Mouse (Mus musculus) layer of hippocampus, adult 2 months (tissue): ENCODE measurements at regions not wholly inside any gene's neighbourhood (a gene's known extent, or its start where the extent isn't known, plus 50 kb on each side); places are given as distances from the start of the nearest gene placed in this dataset.

Experiments
- DNase-seq, 2 experiments: peaks; one replicate each; pipeline ENCODE4 v3.0.0; 2022; ENCODE audit warnings: low spot score in 2 of 2
- H3K27ac ChIP-seq: fragments of 200-600 bp; 2 replicates; pipeline ENCODE4 v1.8.1; 2022
- H3K4me3 ChIP-seq: fragments of 200-600 bp; 2 replicates; pipeline ENCODE4 v1.8.1; 2022; ENCODE audit warnings: mild to moderate bottlenecking
- CTCF ChIP-seq: fragments of 200-600 bp; conservative IDR thresholded peaks from 2 replicates; pipeline ENCODE4 v1.8.1; 2022; ENCODE audit warnings: antibody characterized with exemption, mild to moderate bottlenecking, moderate library complexity

DNA sequence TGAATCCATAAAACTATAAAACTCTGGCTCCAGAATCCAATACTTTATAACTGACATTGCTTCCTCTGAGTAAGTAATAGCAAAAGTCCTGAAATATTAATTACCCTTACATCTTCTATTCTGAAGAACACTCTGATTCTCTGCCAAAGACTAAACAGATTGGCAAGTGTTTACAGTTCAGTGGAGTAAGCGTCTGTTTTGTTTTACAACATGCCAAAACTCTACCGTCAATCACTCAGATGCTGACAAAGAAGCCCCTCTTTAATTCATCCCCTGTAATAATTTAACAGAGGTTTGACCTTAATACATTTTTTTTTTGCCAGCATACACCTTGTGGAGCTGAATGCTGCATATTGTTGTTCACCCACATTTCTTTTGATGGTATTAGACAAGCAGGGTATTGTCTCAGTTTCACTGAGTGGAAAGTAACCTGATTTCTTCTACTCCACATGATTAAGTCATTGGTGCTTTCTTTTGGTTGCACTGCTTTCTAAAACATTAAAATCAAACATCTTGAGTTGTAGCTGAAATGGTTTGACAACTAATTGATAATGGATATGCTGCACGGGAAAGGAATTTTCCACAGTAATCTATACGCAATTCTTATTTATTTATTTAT, 796.2 kb upstream of the Sel1l start:
- Histone ChIP-seq H3K4me3 (no peak overlapping the region), H3K27ac (no peak overlapping the region)
- TF ChIP-seq CTCF: no peak
- DNase-seq: no peak

DNA sequence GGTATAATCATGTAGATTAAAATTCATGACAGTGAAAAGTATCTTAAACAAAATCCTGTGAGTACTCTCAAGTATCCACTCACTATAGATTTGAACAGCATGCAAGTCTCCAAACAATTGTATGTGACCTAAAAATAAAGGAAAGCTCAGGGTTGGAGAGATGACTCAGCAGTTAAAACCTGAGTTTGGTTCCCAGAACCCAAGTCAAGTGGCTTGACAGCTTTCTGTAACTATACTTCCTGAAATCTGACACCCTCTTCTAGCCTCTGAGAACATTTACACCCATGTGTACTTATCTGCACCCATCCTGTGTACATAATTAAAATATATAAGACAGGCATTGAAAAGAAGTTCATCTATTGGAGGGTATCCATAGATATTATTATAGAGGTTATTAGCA, 770.2 kb upstream of the Sel1l start:
- H3K4me3 ChIP-seq: no peak overlapping the region
- no peak for DNase-seq
- no peak for TF ChIP-seq CTCF

DNA sequence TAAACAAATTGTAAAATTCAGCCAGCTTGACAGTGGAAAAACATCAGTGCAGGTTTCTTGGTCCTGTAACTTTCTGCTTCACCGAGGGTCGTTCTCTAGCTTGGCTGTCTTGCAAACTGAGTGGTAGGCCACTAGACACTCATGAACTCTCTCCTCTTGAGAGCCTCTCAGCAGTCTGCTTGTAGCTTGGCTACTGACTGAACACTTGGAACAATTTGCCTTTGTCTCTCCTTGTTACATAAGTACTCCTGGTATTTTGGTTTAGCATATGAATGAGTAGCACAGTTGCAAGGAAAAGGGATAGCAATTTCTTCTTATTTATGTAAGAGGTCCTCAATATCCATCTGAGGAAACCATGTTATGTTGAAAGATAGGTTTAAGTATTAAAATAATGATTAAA, 769.6 kb upstream of the Sel1l start:
- no peak overlapping the region for H3K4me3 ChIP-seq
- no peak for TF ChIP-seq CTCF
- H3K27ac ChIP-seq: 0 out of 2 replicates have a peak overlapping the region, but pooled peaks have one; percentile 10
- DNase-seq: no peak

More for the DNA sequence above, 770.2 kb upstream of the Sel1l start:
- no peak overlapping the region for H3K27ac ChIP-seq

DNA sequence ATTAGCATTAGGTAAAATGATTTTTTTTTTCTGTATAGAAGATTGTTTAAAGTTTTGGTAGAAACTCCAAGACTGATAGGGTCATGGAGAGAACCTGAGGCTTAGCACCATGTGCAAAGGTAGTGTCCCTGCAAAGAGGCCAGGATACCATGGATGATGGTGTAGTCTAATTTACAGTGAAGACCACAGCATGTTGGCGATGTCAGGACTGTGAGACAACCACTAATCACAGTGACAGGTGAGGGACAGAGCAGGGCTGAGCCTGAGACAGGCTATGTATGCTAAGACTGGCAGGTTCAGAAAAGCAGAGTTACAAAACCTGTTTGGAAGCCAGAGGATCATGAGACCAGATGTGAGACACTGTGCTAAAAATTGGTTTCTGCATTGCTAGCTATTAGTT, 752.7 kb upstream of the Sel1l start:
- H3K27ac ChIP-seq: no peak overlapping the region
- no peak for TF ChIP-seq CTCF
- DNase-seq: no peak
- no peak overlapping the region for H3K4me3 ChIP-seq

DNA sequence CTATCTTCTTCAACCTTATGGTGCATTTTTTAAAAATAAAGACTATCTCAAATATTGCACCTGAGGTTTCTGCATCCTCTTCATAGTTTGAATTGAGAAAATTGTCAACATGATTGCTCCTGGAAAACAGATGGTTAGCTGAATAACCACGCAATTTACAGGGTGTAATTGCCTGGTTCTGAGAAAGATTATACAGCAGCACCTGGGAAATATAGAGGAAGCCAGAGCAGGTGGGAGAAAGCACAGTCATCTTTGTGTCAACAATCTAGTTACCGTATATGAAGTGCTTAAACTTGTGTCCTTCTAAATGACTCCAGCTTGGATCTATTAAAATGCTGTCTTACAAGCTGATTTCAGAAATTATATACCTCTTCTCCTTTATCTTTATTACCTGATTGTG, 740.8 kb upstream of the Sel1l start:
- Histone ChIP-seq H3K27ac (no peak overlapping the region), H3K4me3 (no peak overlapping the region)
- no peak for DNase-seq
- no peak for TF ChIP-seq CTCF

DNA sequence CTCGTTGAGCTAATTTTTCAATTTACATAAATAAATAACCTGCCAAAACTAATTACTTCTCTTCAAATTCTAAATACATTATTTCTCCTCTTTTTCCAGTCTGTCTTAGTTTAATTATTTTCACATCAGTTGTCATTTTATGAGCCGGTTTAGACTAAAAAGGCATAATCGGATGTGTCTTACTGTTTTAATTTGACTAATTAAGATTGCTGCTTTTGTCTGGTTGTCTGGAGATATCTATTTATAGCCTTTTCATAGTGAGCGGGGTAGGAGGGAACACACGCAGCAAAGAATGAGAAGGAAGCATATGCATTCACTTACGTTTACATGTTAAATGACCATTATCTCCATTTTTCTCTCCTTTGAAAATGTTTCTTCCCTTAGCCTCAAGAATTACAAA, 740.3 kb upstream of the Sel1l start:
- no peak for TF ChIP-seq CTCF
- H3K27ac ChIP-seq: no peak overlapping the region
- DNase-seq: no peak
- no peak overlapping the region for H3K4me3 ChIP-seq

DNA sequence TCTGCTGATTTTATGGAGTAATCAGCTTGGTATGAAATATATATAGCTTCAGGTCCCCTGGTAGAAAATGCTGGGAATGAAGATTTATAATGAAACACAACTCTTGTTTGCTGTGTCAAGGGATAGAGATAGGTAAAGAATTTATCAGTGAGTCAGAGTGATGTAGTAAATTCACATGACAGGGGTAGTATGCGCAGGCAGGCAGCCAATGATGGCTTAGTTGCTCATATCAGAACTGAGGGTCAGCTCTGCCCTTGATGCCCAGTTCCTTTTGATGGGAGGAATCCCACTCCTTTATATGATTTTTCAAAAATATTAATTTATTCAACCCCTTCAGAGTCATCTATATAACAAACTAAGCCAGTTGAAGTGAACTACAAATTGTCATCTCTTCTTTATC, 729.6 kb upstream of the Sel1l start:
- TF ChIP-seq CTCF: no peak
- Histone ChIP-seq H3K27ac (no peak overlapping the region), H3K4me3 (no peak overlapping the region)
- DNase-seq: no peak
